Mouse (Mus musculus): Measurements from ENCODE around the gene Poc1b.
A peak's percentile ranks its signal among the peaks of the same experiment; 100 is the strongest.
"Not testable (repeated sequence)": the region's sequence is repeated elsewhere in the genome, so short reads cannot be mapped to it uniquely, and the experiment has no call there.

Poc1b gene

GRCm38 (mm10) chr10:99197607-99198305 lies 90.9 kb downstream of the Poc1b start:
- no peak for DNase-seq

GRCm38 (mm10) chr10:99198946-99199345 lies 92.1 kb downstream of the Poc1b start:
- DNase-seq = no peak

DNA sequence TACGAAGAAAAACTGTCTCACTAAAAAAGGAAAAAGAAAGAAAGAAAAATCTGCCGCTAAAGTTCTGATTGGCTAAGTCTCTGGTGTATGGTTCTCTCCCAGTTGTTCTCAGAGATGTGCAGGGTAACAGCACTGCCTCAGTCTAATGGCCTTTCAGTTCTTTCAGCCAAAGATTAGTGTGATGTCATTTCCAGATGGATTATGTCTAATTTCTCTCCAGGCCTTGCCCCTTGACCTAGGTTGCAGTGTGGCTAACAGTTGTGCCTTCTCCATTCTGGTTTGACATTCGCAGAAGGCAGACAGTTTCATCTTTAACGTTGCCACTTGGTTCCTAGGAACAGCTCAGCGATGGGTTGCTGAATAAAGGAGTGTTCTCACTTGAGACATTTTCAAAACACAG lies 94.1 kb downstream of the Poc1b start:
- no peak for DNase-seq

- DNase-seq = no peak
Observed at GRCm38 (mm10) chr10:99201786-99202185, 95.0 kb downstream of the Poc1b start.

GRCm38 (mm10) chr10:99202363-99202762 lies 95.5 kb downstream of the Poc1b start:
- DNase-seq = peak; percentile 46

- DNase-seq = no peak
Observed at GRCm38 (mm10) chr10:99203163-99203562, 96.3 kb downstream of the Poc1b start.

DNA sequence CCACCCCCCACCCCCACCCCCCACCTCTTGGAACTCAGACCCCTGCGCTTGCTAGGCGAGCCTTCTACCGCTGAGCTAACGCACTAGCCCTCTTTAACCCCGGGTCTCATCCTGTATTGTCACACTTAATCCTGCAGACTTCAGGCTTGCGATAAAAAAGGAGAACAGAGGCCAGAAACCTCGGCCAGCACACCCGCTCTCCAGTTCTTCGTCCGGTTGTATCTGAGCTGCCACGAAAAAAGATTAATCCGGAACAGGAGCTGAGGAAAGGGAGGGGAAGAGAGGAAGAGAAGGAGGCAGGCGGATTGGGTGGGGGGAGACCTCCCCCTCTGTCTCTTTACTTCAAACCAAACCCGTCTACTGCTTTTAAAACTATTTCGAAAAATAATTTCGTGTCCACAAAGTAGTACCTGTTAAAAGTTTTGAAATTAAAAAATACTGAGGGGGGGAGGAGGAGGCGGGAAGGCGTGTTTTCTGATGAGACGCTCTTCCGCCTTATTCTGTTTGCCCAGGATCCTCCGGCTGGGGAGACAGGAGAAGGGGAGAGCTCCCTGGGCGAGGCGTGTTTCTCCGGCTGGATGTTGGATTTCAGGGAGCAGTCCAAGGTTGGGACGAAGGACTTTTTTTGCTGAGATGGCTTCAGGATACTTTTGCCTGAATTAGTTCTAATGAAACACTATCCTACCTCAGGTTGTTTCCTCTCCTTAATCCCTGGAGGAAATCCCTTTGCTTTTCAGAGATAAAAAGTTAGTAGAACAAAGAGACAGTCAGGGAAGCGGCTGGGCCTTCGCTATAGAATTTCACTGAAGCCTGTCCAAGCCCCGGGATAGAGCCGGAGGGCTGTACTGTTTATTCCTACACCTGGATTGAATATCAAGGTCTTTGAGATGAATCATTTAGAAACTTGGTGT lies 97.0 kb downstream of the Poc1b start:
- peak; percentile 73 for DNase-seq

GRCm38 (mm10) chr10:99204553-99204952 lies 97.7 kb downstream of the Poc1b start:
- DNase-seq = peak; percentile 55

- DNase-seq = no peak
Observed at GRCm38 (mm10) chr10:99207121-99207520, 100.3 kb downstream of the Poc1b start.

GRCm38 (mm10) chr10:99209146-99209800 lies 102.4 kb downstream of the Poc1b start:
- no peak for DNase-seq

GRCm38 (mm10) chr10:99211021-99211420 lies 104.2 kb downstream of the Poc1b start:
- no peak for DNase-seq

DNA sequence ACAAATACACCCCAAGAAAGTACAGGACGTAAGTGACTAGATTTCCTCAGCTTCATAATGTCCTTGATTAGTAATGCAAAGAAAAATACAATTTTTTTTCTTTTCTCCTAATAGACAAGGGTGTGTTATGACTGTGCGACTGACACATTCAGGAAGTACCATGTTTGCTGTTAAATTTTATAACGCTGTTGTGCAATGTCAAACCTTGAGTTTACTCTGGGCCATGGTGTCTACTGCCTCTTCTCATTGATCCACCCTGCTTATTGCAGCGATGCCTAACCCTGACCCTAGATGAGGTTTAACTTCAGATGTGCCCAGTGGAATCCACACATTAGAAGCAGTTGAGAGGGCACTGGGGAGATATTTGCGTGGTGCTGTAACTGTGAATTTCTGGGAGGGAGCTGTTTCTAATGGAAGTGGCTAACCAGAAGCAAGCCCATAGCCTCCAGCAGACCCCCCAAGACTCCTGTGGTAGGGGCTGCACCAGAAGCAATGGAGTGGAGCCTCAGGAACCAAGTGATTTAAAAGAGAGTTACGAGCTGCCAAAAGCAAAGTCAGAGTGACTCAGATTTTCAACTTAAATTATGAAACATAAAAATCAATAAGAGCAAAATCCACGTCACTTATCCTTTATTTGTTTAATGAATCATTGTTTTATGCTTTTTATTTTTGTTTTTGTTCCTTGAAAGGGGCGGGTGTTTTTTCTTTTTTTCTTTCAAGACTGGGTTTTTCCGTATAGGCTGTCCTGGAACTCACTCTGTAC lies 104.8 kb downstream of the Poc1b start:
- no peak for DNase-seq

GRCm38 (mm10) chr10:99214421-99215299 lies 107.8 kb downstream of the Poc1b start:
- no peak for DNase-seq

DNA sequence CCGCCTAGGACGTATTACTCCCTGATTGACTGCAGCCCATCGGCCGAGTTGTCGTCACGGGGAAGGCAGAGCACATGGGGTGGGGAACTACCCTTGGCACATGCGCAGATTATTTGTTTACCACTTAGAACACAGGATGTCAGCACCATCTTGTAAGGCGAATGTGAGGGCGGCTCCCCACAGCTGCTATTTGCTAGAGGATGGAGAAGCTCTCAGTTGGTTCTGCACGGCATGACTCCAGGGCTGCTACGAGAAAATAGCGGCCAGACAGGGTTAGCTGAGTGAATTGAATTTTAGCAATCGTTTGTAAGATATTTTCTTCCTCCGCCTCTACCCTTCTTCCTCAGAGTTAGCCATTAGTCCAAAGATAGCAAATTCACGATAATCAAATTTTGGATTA lies 109.7 kb downstream of the Poc1b start:
- DNase-seq = not testable (repeated sequence)

- DNase-seq = no peak
Observed at GRCm38 (mm10) chr10:99221540-99221939, 114.7 kb downstream of the Poc1b start.

DNA sequence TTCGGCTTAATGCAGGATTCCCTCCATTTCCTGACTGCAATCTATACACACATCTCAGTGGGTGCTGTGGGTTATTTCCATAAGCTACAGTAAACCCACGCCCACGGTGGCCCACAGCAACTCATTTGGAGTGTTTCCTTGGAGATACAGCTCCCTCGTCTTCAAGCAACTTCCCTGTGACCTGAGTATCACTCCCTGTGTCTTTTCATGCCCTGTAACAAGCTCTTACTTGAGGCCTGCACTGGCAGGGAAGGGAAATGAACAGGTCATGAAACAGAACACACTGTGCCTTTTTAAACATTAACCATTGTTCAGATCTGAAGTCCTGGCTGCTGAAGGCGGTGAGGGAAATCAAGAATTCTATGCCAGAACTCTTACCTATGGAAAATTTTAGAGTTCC lies 115.9 kb downstream of the Poc1b start:
- no peak for DNase-seq

DNA sequence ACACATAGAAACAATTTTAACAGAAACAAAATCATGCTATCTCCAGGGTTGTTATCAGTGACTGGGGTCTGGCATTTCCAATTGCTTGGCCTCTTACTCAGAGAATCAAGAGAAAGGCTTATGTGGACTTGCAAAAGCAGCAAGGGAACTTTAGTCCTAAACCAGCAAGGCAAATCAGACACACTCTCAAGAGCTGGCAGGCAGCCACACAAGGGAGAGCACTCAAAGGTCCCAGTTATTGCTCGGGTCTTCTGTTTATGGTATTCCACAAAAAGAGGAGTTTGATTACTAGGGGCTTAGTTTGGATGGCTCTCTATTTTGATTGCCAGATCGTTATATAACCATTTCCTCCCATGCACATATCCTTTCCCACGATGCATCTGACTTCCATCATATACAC lies 117.4 kb downstream of the Poc1b start:
- no peak for DNase-seq

DNA sequence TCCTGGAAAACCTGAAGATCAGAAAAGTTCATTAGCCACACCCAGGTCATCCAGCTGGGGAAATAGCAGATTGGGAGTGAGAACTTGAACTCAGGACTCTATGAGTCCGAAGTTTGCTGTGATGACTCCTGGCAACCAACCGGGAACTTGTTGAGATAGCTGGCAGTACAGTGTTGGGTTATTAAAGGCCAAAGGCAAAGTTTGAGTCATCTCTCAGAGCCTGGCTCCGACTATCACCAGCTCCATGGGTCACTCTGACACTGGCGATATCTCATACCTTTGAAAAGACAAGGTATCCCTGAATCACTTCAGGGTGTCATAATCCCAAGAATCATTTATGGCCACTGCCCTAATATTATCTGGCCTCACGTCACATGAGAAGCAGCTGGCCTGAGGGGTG lies 119.9 kb downstream of the Poc1b start:
- no peak for DNase-seq

DNA sequence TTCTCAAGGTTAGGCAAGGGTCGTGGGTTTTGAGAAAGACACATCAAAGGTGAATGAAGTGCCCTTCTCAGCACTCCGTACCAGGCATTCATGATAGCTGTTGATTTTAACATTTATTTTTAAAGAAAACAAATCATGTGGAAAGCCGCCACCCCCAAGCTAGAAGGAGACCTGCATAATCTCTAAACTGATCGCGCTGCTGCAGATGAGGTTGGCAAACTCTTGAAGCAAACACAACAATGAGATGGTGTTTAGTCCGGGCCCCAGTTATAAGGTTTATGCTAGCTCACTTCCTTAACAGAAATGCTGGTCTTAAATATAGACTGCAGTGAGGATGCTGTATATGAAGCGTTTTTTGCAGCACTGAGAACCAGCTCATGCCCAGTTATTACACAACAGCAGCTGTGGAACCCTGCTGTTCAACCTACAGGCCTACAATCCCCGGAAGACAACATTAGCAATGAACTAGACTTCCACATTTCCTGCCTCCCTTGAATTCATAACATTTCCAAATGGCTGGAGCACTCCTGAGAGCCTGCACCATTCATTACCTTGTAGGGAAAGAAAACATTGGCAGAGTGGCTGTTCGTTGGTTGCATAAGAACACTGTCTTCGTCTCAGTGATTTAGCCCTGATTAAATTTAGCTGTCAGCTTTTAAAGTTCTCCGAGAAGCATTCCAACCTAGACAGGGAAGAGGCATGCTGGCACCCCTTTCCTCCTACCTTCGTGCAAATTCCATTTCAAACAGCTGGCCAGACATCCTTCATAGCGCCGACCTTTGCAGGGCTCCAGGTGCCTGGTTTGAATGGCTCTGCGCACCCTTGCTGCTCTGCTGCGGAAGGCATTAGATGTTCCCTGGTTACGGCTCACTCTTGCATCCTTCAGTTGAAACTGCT lies 121.4 kb downstream of the Poc1b start:
- peak; percentile 43 for DNase-seq

DNA sequence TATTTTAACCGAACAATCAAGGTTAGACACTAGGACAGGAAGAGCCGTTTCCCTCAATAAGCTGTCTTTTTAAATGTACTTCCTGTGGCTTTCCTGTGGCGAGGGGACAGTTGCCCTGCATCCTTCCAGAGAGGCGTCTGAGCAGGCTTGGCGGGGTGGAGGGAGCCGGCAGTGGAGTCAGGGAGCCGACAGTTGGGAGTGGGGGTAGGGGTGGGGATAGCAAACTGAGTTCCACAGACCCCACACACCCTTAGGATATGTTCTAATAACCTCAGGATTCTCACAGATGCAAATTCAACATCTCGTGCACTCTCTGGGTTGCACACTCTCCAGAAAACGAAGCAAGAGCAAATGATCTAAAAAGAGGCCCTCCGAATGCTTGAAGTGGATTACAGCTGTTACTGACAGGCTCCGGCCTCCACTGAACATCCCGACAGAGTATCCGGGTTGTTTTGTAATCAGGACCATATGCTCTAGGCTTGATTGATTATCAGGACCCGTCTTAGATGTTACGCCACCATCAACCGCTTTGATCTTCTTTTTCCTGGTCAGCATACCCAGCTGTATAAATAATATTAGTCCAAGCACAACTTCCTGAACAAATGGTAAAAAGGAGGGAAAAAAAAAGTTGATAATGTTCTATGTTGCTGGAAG lies 122.3 kb downstream of the Poc1b start:
- DNase-seq = peak; percentile 74
